Mouse (Mus musculus): ENCODE data around the gene Syce1.

DNA sequence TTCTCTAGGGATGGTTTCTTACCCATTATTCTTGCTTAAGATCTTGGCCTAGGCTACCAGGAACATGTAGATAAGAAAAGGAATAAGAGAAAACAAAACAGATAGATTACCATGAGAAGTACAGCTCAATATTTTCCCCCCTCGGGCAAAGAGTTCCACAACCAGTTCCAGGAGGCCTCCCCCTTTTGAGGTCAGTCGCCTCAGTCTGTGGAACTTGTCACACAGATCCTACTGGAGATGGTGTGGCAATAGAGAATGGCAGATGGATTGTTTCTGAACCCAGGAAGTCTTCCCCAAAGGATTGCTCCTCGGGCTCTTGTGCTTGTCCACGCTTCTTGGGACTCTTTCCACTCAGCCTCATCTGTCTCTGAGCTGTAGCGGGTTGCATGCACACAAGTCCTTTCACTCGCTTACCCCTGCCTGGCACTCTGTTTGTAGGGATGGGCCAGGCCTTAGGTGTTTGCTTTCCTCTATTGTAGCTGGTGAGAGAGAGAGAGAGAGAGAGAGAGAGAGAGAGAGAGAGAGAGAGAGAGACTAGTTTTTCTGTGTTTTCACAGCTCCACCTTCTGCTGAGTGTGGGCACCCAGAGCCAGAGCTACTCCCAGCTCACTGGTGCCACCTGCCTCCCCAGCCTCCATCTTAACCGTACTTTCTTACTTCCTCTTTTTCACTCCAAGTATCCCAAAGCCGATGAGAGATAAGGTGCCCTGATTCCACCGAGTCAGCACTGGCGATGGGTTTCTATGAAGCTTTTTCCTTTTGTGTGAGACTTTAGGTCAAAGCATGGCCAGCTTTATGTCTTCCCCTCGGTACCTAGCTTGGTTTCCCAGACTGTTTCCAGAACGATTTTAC lies 21.5 kb downstream of the Syce1 start:
- TF ChIP-seq POLR2A (IDR thresholded peaks at IDR 0.05; ENCODE audit: borderline replicate concordance, control insufficient read depth, low read depth, low read length) (no peak), CTCF (IDR thresholded peaks at IDR 0.05; ENCODE audit: control insufficient read depth, insufficient read depth, low read length) (no peak)
